Mouse (Mus musculus): ENCODE measurements around the gene Glis3.

GRCm38 (mm10) chr19:28505376-28505775 is 174.5 kb downstream of the Glis3 start:
- TF ChIP-seq CTCF (IDR thresholded peaks at IDR 0.05): no peak
- TF ChIP-seq EP300 (IDR thresholded peaks at IDR 0.05): no peak
